Mouse (Mus musculus) cerebellum, adult 2 months (tissue): ENCODE data around the gene Nop53.

Source experiments
- CTCF ChIP-seq: fragments of 200-500 bp; IDR thresholded peaks from 2 replicates; pipeline ENCODE4 v1.5.1; 2011; ENCODE audit warnings: low read depth, mild to moderate bottlenecking, control low read depth, low read length, moderate library complexity, borderline replicate concordance; ENCODE audit not compliant: insufficient read depth
- POLR2A ChIP-seq: fragments of 200-500 bp; IDR thresholded peaks from 2 replicates; pipeline ENCODE4 v1.6.1; 2011; ENCODE audit warnings: low read length, control low read depth, borderline replicate concordance; ENCODE audit not compliant: insufficient read depth

- TF ChIP-seq CTCF (no peak), POLR2A (no peak)
These were observed 9.1 kb upstream of the Nop53 start for GRCm38 (mm10) chr7:15954978-15955443.
